Mouse (Mus musculus): Measurements from ENCODE around the gene Hoxb7. TPM values are rescaled to one million over a fixed set of nuclear protein-coding genes. Genes with fewer than 3 reads are reported as not detected.

The Hoxb7 gene
- polyA plus RNA-seq, 1 experiment from 2014 or later = 1.3 TPM

DNA sequence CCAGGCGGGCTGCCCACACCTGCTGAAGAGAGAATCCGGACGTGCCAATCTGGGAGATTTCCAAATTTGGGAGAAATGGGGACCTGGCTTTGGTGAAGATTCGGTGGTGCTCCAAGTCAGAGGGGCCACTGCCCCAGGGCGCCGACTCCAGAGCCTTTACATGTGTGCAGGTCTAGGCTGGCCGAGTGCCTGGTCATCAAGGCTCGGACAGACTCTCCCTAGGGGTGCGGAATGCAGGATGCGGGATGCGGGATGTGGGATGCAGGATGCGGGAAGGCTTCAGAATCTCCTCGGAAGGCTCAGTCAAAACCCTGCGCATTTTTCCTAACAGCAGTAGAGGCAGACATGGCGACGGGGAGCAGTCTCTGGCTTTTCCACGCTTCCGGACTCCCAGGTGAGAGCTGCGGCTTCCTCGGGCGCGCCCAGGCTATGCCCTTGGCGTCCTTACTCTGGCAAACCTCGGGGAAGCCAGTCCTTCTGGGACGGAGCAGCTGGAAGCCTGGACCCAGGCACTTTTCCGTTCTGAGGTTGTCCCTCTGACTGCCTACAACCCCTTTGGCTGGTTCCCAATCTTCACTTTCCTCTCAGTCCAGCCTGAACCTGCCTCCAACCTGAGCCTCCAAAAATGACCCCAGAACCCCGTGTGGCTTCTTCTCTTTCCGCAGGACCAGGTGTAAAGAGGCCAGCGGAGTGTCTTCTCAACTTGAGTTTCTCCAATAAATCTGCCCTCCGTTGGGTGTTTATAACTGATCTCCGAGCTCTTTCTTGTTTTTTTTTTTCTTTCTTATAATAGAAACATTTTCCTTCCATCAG, 6.8 kb upstream of the Hoxb7 start:
- Histone ChIP-seq H3K9ac (replicated peaks; ENCODE audit: low read depth) (no peak overlapping the region), H3K27ac (ENCODE audit: low read length) (no peak overlapping the region), H3K27me3 (replicated peaks; ENCODE audit: insufficient read depth, low read length) (peaks cover 74% of the 10 kb centered on the region), H3K36me3 (ENCODE audit: insufficient read depth, low read length) (no peaks in the 10 kb centered on the region), H3K9me3 (ENCODE audit: low read length) (no peaks in the 10 kb centered on the region), H3K4me1 (ENCODE audit: insufficient read depth, low read depth, low read length) (no peaks in the 10 kb centered on the region), H3K4me2 (replicated peaks; ENCODE audit: low read depth, low read length) (no peak overlapping the region), H3K4me3 (ENCODE audit: low read depth, low read length) (no peak overlapping the region)
- ATAC-seq = no peak
- 9% methylated on average over 31 of the region's 31 CpGs for WGBS
- no peak for DNase-seq (ENCODE audit: low spot score)
- no peak for TF ChIP-seq CTCF (IDR thresholded peaks at IDR 0.05)
- no peak for TF ChIP-seq EP300 (IDR thresholded peaks at IDR 0.05)

DNA sequence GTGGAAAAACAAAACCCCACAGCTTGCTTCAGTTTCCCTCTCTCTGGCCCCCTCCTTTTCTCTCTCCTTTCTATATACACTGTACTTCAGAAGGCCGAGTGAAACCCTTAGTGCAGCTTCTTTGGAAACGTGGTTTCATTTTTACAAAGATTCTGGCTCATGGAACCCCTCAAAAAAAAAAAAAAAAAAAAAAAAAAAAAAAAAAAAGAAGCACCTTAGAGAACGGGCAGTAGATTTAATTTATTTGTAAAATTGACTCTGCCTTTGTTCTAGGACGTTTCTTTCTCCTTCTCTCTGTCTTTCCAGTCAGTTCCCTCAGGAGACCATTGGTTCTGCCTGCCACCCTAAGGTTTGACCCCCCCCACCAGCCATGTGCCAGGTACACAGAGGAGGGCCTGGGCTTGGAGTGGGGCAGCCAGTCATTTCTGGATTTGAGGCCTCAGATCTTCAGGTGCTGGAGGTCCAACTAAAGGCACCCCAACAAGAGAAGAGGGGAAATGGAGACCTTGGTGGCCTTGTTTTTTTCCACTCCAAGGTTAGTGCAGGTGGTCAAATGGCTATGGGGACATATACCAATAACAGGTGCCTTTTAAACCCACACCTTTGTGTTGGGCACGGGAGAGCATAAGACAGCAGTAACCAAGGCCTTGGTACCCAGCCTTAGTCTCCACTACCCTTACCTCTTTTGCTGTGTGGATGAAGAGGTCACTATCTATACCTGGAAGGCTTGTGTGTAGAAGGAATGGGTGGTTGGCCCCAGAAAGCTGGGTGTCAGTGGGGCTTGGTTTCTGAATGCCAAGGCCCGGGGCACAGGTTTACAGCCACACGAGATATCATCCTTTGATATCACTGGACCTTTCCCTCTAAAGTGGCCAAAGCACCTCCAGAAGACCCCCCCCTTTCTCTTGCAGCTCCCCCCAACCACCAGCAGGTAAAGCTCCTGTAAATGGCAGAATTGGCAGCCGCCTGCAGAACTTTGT, 5.7 kb upstream of the Hoxb7 start:
- H3K4me2 ChIP-seq (replicated peaks; ENCODE audit: low read depth, low read length) = no peak overlapping the region
- no peak overlapping the region for H3K27ac ChIP-seq (ENCODE audit: low read length)
- ATAC-seq = no peak
- TF ChIP-seq CTCF (IDR thresholded peaks at IDR 0.05) = no peak
- TF ChIP-seq EP300 (IDR thresholded peaks at IDR 0.05) = no peak
- peaks cover 64% of the 10 kb centered on the region for H3K27me3 ChIP-seq (replicated peaks; ENCODE audit: insufficient read depth, low read length)
- no peaks in the 10 kb centered on the region for H3K4me1 ChIP-seq (ENCODE audit: insufficient read depth, low read depth, low read length)
- no peak overlapping the region for H3K9ac ChIP-seq (replicated peaks; ENCODE audit: low read depth)
- no peaks in the 10 kb centered on the region for H3K36me3 ChIP-seq (ENCODE audit: insufficient read depth, low read length)
- no peak overlapping the region for H3K4me3 ChIP-seq (ENCODE audit: low read depth, low read length)
- no peaks in the 10 kb centered on the region for H3K9me3 ChIP-seq (ENCODE audit: low read length)
- no peak for DNase-seq (ENCODE audit: low spot score)
- WGBS = 44% methylated on average over 8 of the region's 8 CpGs

DNA sequence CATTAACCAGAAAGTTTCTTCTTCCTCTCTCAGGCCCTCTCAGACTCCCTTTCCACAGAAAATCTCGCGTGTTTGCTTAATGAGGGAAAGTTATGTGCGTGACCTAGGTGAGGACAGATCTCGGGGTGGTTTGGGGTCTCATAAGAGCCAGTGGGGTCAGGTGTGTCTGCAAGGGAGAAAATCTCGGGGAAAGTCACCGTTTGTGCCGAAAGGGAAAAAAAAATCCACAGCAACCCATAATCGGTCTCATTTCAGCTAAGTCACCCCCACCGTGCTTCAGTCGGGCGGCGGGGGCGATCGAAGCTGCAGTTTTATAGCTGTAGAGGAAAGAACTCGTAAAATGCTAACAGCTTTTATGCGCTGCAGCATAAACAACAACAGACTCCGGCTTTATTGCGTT, 5.0 kb upstream of the Hoxb7 start:
- Histone ChIP-seq H3K4me1 (ENCODE audit: insufficient read depth, low read depth, low read length) (no peaks in the 10 kb centered on the region), H3K4me2 (replicated peaks; ENCODE audit: low read depth, low read length) (no peak overlapping the region), H3K9me3 (ENCODE audit: low read length) (no peaks in the 10 kb centered on the region), H3K27ac (ENCODE audit: low read length) (no peak overlapping the region), H3K9ac (replicated peaks; ENCODE audit: low read depth) (no peak overlapping the region), H3K27me3 (replicated peaks; ENCODE audit: insufficient read depth, low read length) (peaks cover 58% of the 10 kb centered on the region), H3K36me3 (ENCODE audit: insufficient read depth, low read length) (no peaks in the 10 kb centered on the region), H3K4me3 (ENCODE audit: low read depth, low read length) (no peak overlapping the region)
- ATAC-seq = no peak
- no peak for DNase-seq (ENCODE audit: low spot score)
- 17% methylated on average over 18 of the region's 18 CpGs for WGBS
- TF ChIP-seq CTCF (IDR thresholded peaks at IDR 0.05) = no peak
- TF ChIP-seq EP300 (IDR thresholded peaks at IDR 0.05) = no peak

DNA sequence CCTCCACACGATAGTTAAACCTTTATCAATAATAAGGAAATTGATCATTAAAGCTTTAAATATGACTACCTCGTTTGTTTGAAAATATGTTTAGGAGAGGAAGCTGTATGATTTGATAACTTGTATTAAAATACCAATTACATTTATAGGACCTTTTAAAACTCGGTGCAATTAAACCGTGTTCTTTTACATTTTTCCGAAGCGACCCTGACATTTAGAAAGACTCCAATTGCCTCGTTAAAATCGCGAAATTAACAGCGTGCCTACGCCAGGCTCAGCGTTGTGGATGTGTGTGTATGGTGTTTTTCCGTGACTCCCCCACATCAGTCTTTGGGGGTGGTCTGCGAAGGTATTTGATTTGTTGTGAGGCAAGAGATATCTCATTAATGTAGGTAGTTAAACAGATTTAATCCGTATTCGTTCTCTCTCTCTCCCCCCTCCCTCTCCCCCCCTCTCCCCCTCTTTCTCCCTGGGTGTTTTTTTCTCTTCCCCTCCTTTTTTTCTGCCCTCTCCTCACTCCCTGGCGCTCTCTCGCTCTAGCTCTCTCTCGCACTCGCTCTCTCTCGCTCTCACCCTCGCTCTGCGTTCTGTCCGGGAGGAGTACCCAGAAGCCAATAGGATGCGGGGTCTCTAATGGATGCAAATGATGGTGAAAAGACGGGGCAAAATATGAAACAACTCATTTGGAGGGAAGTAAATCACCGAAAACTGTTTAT, 4.4 kb upstream of the Hoxb7 start, which contains the start of gene Hoxb8:
TSS of gene Hoxb8 (plus strand) at position 51 of the 716 bp plus-strand sequence.
- 3% methylated on average over 27 of the region's 27 CpGs for WGBS
- ATAC-seq (no peak), DNase-seq (ENCODE audit: low spot score) (no peak)
- no peaks in the 10 kb centered on the region for H3K36me3 ChIP-seq (ENCODE audit: insufficient read depth, low read length)
- no peak within 1 kb of the TSS for H3K27ac ChIP-seq (ENCODE audit: low read length)
- H3K9ac ChIP-seq (replicated peaks; ENCODE audit: low read depth) = no peak within 1 kb of the TSS
- peak within 1 kb of the TSS; percentile 70 for H3K4me2 ChIP-seq (replicated peaks; ENCODE audit: low read depth, low read length)
- H3K4me1 ChIP-seq (ENCODE audit: insufficient read depth, low read depth, low read length) = no peaks in the 10 kb centered on the region
- H3K27me3 ChIP-seq (replicated peaks; ENCODE audit: insufficient read depth, low read length) = peaks cover 58% of the 10 kb centered on the region
- H3K9me3 ChIP-seq (ENCODE audit: low read length) = no peaks in the 10 kb centered on the region
- peak within 1 kb of the TSS; percentile 47 for H3K4me3 ChIP-seq (ENCODE audit: low read depth, low read length)
- no peak for TF ChIP-seq EP300 (IDR thresholded peaks at IDR 0.05)
- TF ChIP-seq CTCF (IDR thresholded peaks at IDR 0.05) = no peak

DNA sequence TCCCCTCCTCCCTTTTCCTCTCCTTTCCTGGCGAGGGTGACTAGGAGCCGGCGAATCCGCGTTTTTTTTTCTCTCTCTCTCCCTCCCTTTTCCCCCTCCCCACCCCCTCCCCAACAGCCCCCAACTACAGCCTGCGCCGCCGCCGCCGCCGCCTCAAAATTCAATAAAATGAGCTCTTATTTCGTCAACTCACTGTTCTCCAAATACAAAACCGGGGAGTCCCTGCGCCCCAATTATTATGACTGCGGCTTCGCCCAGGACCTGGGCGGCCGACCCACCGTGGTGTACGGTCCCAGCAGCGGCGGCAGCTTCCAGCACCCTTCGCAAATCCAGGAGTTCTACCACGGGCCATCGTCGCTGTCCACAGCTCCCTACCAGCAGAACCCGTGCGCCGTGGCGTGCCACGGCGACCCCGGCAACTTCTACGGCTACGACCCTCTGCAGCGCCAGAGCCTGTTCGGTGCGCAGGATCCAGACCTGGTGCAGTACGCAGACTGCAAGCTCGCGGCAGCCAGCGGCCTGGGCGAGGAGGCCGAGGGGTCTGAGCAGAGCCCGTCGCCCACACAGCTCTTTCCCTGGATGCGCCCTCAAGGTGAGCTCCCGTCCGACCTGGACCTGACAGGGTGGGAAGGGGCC, 3.5 kb upstream of the Hoxb7 start:
- DNase-seq (ENCODE audit: low spot score) = no peak
- peak overlapping the region; percentile 47 for H3K4me3 ChIP-seq (ENCODE audit: low read depth, low read length)

More for the DNA sequence above, 3.5 kb upstream of the Hoxb7 start:
- no peaks in the 10 kb centered on the region for H3K36me3 ChIP-seq (ENCODE audit: insufficient read depth, low read length)
- H3K27ac ChIP-seq (ENCODE audit: low read length) = no peak overlapping the region
- no peak for TF ChIP-seq CTCF (IDR thresholded peaks at IDR 0.05)
- TF ChIP-seq EP300 (IDR thresholded peaks at IDR 0.05) = no peak
- H3K4me1 ChIP-seq (ENCODE audit: insufficient read depth, low read depth, low read length) = no peaks in the 10 kb centered on the region
- WGBS = under 1% methylated on average over 40 of the region's 49 CpGs
- no peak overlapping the region for H3K9ac ChIP-seq (replicated peaks; ENCODE audit: low read depth)
- peak overlapping the region; percentile 70 for H3K4me2 ChIP-seq (replicated peaks; ENCODE audit: low read depth, low read length)
- H3K9me3 ChIP-seq (ENCODE audit: low read length) = no peaks in the 10 kb centered on the region
- peaks cover 58% of the 10 kb centered on the region for H3K27me3 ChIP-seq (replicated peaks; ENCODE audit: insufficient read depth, low read length)
- no peak for ATAC-seq

Measured in lung, postnatal 0 days (tissue).